Mouse (Mus musculus) lung, postnatal 4 days (tissue): ENCODE measurements around the gene Pcbp2.

ENCODE experiments used
- DNase-seq, 2 experiments: peaks; one replicate each; pipeline ENCODE4 v3.0.0; 2021

Pcbp2 gene

GRCm38 (mm10) chr15:102468675-102469370 is 1.5 kb upstream of the Pcbp2 start:
- DNase-seq = no peak

- peak; percentile 87 to 91 for DNase-seq
Measured at GRCm38 (mm10) chr15:102470605-102471294, 411 bp downstream of the Pcbp2 start.

GRCm38 (mm10) chr15:102471295-102471645 is 931 bp downstream of the Pcbp2 start:
- no peak for DNase-seq

GRCm38 (mm10) chr15:102471727-102472126 is 1.4 kb downstream of the Pcbp2 start:
- no peak for DNase-seq

GRCm38 (mm10) chr15:102473246-102473645 is 2.9 kb downstream of the Pcbp2 start:
- DNase-seq = no peak

GRCm38 (mm10) chr15:102474520-102474919 is 4.2 kb downstream of the Pcbp2 start:
- no peak for DNase-seq

- no peak for DNase-seq
Measured at GRCm38 (mm10) chr15:102483136-102483535, 12.8 kb downstream of the Pcbp2 start.

GRCm38 (mm10) chr15:102485853-102486252 is 15.5 kb downstream of the Pcbp2 start:
- DNase-seq = no peak

GRCm38 (mm10) chr15:102487664-102488063 is 17.3 kb downstream of the Pcbp2 start:
- DNase-seq = no peak

- no peak for DNase-seq
Measured at GRCm38 (mm10) chr15:102498322-102498721, 28.0 kb downstream of the Pcbp2 start.

- DNase-seq = no peak
Measured at GRCm38 (mm10) chr15:102499370-102499769, 29.0 kb downstream of the Pcbp2 start.

GRCm38 (mm10) chr15:102499851-102500250 is 29.5 kb downstream of the Pcbp2 start:
- DNase-seq = no peak

GRCm38 (mm10) chr15:102500479-102500878 is 30.1 kb downstream of the Pcbp2 start:
- no peak for DNase-seq

- DNase-seq = no peak
Measured at GRCm38 (mm10) chr15:102501084-102501814, 30.9 kb downstream of the Pcbp2 start.

- DNase-seq = no peak
Measured at GRCm38 (mm10) chr15:102502254-102502840, 32.0 kb downstream of the Pcbp2 start.

- DNase-seq = no peak
Measured at GRCm38 (mm10) chr15:102503447-102503846, 33.1 kb downstream of the Pcbp2 start, which contains the start of gene Gm10337. TSS of gene Gm10337 (plus strand) at chr15:102503722.

- DNase-seq = no peak
Measured at GRCm38 (mm10) chr15:102503924-102504782, 33.8 kb downstream of the Pcbp2 start.

- DNase-seq = no peak
Measured at GRCm38 (mm10) chr15:102505073-102505769, 34.9 kb downstream of the Pcbp2 start.

GRCm38 (mm10) chr15:102505770-102506463 is 35.6 kb downstream of the Pcbp2 start:
- no peak for DNase-seq

- no peak for DNase-seq
Measured at GRCm38 (mm10) chr15:102506464-102506830, 36.1 kb downstream of the Pcbp2 start.

- no peak for DNase-seq
Measured at GRCm38 (mm10) chr15:102506864-102507263, 36.5 kb downstream of the Pcbp2 start.
